Mouse (Mus musculus) frontal cortex, adult (tissue): Measurements from ENCODE around the gene Kcna5.

ENCODE experiments used
- ATAC-seq: cut with Nextera tagmentation; 2 replicates; pipeline ENCODE4 v1.9.2; 2017; ENCODE audit warnings: mild to moderate bottlenecking, moderate library complexity, mixed read lengths; ENCODE audit not compliant: low TSS enrichment

Gene Kcna5

DNA sequence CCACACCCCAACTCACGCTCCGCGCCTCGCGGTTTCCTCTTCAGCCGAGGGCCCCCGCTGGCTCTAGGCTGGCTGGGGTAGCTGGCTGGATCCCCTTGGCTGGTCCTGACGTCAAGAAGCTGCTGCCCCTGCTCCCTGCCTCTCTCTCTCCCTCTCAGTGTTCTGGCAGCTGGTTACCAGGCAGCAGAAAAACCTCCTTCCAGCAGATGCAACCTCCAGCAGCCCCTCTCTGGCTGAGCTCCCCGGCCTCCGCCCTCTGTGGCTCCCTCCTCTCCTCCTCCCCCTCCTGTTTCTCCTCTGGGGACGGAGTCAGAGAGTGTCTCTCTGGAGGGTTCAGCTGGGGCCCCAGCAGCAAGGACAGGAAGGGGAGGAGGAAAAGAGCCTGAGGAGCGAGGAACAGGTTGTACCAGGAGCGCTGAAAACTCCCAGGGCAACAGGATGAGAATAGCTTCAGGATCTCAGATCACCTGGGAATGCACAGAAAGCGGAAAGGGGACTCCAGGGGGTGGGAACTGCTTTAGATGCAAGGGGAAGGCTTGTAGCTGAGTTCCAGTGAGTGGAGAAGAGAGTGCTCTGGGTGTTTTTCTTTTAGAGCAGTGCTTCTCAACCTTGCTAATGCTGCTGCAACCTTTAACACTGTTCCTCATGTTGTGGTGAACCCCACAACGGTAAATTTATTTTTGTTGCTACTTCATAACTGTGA is at the start of gene Kcna5:
TSS of gene Kcna5 (minus strand) at position 205 of the 703 bp plus-strand sequence.
- ATAC-seq: peak; percentile 51; the same call in 1 of the 2 replicates

DNA sequence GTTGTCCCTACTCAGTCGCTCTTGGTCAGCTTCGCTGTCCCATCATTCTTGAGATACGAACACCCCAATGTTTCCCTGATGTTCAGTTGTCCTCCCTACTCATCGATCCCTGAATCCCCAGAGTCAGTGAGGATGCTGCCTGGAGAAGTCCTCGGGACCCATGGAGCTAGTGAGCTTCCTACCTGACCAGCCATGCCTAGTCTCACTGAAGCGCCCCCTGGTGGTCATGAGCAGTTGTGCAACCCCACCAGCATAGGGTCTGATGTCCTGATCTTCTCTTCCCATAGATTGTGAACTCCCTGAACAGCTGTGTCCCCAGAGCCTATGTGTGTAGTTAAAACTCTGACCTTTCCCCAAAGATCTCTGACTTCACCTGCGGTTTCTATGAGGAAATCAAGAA is 47.9 kb upstream of the Kcna5 start:
- no peak for ATAC-seq

DNA sequence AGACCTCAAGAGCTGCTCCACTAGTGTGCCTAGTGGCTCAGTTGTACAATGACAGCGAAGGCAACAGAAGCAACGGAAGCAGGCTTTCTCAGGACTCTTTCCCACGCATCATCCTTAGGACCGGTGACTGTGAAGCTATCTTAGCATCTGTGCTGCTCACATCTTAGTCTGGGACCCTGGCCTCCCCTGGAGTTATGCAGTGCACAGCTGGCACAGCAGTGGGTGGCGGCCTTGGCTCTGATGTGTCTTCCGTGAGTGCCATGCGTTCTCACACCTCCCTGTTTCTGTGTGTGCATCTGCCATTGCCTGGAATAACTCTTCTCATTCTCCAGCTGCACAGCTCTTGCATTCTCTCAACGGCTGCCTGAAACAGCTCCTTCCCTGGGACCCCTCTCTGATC is 46.4 kb upstream of the Kcna5 start:
- ATAC-seq: peak; percentile 67

DNA sequence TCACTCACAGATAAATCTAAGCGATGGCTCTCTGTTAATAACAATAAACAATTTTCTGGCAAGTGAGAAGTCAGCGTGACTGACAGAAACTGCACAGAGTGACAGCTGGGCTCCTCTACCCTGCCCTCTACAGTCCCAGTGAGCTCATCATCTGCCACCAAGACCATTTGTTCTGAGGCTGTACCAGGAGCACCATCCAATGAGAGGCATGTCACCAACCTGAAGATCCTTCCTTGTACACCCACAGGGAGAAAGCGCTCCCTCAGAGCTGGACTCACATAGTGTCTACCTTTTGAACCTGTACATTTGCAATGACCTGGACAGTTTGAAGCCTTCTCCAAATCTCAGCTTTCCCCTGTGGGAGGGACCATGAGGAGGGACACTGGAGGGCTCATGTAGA is 45.4 kb upstream of the Kcna5 start:
- no peak for ATAC-seq

DNA sequence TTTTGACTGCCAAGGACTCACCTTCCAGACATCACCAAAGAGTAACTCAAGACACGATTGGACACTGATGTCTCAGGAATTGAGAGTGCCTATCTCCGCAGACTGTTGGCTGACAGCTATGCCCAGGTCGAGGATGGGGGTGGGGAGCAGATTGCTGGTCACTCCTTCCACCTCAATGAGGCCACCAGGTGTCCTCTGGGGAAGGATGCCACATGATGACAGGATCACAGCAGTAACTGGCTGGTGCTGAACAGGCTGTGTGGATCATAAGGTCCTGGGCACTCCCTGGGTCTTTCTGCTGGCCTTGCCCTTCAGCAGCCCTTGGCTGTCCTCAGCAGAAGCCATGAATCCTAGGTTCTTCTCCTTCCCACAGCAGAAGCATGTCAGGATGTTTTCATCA is 42.2 kb upstream of the Kcna5 start:
- no peak for ATAC-seq

DNA sequence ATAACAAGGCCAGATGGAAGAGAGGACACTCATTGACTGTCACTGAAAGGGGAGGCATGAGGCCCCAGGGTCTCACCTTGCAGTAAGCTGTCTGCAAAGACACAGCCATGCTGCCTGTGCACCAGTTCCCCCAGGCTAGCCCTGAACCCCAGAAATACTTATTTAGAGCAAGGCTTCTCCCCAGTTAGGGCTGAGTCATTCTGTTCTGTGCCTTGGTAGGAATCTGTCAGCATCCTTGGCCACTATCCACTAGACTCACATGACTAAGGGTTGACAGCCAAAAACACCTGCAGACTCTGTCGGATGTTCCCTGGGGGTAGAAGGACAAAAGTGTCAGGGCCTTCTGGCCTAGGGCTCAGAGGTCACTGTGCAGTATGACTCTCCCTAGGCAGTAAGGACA is 41.4 kb upstream of the Kcna5 start:
- ATAC-seq: peak; percentile 54

DNA sequence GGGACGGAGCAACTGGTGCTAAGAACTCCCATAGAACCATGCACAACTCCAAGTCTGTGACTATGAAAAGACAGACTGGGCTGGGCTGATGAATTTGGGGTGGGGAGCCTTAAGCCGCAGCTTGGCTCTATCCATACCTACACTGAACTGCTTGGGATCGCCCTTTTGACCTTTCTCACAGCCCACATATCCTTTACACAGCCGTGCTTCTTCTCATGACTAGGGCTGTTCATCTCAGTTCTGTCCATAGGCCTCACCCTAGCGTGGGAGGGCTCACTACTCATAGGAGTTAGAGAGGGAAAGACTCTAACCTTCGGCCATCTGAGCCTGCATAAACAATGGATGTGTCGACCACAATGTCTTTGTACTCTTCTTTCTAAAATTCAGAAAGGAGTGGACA is 39.6 kb upstream of the Kcna5 start:
- no peak for ATAC-seq

DNA sequence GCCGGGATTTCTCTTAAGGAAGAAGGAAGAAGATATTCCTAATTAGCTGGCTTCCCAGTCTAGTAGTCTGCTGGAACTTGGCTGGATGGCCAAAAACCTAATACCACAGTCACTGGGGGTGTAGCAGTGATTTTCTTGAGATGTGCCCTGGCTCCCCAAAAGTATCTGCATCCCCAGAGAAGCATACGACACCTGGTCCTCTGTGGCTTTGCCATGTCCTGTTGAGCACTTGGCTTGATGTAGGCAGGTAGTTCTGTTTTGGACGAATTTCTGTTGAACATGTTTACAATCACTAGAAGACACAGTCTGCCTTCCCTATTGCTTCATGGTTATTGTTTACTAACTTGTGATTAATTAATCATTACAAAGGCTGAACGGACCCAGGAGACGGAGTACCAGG is 37.8 kb upstream of the Kcna5 start:
- ATAC-seq: no peak

DNA sequence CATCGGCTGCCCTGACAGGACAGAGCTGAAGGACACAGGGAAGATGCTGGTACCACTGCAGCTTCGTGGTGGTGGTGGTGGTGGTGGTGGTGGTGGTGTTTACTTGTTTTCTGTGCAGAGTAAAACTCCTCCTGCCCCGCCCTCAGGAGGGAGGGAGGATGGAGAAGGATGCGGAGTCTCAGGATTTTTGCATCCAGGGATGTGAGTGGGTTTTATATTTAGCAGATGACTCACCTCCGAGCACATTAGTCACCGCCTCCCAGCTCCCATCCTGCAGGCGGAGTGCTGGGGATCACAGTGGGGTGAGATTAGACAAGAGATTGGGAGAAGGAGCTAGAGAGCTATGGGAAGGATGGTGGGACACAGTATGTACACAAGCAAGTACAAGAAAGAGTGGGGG is 34.6 kb upstream of the Kcna5 start:
- ATAC-seq: peak; percentile 91

DNA sequence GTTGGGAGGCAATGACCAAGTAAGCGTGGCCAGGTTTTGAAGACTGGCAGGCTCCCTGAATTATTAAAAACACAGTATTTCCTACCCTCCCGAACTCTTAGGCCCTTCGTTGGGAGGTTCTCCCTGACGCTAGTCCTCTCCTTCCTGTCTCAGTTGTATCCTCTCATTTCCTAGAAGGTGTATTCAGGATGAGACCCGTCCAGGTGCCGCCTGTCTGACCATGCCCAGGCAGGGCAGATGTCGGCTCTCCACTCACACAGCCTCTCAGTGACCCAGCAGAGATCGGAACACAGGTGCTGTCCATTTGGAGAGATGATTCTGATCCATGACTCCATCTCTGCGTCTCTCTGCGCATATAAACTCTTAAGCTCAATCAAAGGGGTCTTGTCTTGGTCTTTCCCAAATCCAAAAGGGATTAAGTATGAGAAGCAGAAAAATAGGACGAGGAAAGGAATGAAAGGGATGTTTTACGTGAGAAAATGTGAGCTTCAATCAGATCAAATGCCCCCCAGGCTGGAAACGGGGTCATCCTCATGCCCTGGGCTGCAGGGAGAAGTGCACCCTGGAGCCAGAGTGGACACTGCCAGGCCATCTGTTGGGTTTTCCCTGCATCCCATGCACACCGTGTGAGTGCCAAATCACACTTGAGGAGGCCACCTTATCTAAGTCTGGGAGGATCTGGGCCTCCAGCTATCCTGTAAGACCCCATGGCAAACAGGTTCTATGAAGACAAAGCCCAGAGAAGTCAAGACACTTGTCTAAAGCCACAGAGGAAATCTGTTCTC is 33.0 kb upstream of the Kcna5 start:
- no peak for ATAC-seq

DNA sequence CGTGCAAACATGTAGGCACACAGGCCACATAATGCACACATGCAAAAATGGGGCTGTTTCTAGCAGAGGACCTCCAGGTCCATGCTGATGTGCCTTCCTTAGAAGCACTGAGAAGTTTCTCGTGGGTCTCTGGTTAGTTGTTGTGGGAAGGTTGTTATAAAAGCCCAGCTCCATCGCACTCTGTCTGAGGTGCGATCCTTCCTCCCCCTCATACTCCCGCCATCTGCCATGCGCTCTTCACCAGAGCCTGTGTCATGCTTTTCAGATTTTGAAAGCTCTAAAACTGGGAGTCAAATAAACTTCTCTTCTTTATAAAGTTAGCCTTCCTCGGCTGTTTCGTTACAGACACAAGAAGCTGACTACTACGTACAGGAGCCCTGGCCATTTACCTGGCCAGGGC is 32.1 kb upstream of the Kcna5 start:
- ATAC-seq: peak; percentile 34

DNA sequence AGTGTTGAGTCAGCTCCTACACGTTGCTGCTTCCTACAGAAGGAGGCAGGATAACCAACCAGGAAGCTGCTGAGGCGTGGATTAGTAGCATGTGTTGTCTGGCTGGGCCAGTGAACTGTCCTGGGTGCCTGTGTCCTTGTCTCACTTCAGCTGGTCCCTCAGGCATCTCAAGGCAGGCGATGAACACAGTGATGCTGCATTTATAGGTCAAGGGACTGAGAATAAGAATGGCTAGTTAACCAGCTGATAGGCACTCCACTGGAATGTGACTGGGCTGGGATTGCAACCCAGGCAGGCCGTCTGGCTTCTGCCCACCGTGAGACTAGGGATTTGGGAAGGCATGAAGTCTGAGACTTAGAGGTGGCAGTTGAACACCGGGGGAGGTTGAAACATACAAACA is 29.2 kb upstream of the Kcna5 start:
- peak; percentile 13; the same call in 1 of the 2 replicates for ATAC-seq

DNA sequence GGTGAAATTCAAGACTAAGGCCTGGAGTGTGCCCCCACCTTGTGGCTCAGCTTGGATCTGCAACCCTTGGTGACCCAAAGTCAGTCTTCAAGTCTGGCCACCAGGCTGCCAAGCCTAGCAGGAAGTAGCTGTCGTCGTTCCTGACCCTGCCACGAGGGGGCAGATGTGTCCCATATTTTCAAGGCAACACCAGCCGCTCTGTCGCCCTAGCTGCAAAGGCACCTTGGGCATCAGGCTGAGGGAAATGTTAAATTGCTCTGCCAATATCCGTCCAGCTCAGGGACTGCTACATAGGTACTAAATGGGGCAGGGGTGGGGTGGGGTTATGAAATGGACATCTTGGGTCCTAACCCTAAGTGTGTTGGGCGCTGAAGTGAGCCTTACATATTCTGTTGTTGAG is 28.7 kb upstream of the Kcna5 start:
- ATAC-seq: peak; percentile 54

DNA sequence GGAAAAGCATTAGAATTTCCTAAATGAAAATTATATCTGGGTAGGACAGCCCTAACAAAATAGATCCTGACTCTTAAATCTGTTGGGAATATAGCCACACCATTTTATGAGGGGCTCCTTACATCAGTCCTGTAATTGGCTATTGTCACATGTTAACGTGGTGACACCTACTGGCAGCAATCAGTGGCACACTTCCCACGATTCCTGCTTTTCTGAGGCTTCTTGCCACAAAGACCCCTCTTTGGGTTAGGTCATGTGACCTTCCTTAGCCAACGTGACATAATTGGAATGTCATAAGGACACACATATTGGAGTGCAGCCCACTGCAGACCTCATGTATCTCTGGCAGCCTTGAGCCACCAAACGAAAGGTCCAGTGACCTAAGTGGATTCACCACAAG is 26.5 kb upstream of the Kcna5 start:
- ATAC-seq: no peak

DNA sequence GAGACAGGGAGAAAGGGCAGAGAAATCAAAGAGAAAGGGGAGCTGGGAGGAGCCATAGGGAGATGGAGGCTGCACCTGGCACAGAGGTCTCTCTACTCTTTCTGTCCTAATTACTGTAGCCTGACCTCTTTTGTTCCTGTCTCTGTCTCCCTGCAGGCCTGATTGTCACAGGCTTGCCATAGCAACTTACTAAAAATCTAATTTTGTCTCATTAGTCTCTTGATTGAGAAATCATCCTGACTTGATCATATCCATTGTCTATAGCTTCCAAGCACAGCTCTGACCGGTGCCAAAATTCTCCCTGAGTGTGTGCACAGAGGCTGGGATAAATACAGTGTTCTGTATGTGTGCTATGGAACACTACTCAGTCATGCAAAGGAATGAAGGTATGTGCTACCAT is 25.5 kb upstream of the Kcna5 start:
- no peak for ATAC-seq

DNA sequence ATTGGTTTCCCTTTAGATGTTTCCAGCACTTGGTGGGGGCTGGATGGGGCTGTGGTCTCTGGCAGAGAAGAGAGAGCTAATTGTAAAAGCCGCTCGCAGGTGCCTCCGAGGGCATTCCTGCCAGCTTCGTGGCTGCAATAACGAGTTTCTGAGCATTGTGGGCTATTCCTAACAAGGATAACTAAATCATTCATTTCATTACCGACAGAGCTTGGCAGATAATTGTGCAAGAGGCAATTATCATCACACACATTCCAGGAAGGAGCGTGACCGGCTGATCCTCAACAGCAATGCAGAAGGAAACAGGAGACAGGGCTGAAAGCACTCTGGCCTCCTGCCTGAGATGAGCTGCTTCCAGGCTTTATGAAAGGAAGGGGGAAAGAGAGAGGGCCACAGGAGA is 24.8 kb upstream of the Kcna5 start:
- ATAC-seq: no peak

DNA sequence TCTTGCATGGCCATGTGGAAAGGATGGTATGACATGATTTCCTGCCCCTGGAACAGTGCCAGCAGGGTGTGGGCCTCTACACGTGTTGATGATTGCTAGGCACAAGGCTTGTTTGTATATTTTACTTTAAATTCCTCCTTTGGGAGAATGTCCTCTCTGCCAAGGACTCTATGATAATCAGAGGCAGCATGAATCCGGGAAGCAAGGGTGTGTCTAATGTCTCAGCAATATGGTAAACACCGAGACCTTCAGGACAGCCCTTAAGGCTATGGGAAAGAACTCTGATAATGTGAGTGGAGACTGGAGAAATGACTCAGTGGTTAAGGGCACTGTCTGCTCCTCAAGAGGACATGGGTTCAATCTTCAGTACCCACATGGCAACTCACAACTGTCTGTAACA is 23.1 kb upstream of the Kcna5 start:
- no peak for ATAC-seq

DNA sequence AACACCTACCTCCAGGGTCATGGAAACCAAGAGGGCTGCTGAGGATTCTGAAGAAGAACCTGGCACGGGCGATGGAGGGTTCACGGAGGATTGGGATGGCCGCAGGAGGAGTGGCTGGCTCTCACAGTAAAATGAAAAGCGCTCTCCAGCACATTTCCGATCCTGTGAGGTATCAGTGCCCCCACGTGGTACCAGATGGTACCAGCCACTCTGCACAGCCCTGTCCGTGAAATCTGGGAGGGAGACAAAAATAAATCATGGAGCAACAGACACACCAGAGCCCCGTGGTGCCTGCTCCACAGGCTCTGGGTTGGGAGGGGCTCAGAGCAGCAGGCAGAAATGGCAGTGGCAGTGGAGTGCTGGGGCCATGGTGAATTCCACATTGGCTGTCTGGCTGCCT is 18.6 kb upstream of the Kcna5 start:
- peak; percentile 86 for ATAC-seq

DNA sequence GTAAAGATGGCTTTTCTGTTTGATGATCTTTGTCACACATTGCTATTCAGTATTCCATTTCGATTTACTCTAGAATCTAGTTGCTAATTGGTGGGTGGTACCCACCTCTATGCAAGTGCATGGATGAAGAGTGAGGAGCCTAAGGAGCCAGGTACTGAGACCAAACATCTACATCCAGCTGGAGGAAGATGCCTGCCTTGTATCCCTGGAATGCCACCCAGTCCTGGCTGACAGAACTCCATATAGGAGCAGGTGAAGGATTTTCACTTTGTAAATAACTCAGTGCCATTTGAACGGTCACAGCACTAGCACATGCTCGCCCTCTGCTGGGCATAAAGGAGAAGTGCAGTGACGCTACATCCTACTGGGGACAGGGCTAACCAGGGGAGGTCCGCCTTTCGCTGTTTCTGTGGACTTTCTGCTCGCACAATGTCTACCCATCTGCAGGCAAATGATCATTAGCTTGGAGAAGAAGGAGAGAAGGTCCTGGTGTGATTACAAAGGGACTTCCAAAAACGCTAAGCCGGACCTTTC is 16.7 kb upstream of the Kcna5 start:
- ATAC-seq: peak; percentile 58

DNA sequence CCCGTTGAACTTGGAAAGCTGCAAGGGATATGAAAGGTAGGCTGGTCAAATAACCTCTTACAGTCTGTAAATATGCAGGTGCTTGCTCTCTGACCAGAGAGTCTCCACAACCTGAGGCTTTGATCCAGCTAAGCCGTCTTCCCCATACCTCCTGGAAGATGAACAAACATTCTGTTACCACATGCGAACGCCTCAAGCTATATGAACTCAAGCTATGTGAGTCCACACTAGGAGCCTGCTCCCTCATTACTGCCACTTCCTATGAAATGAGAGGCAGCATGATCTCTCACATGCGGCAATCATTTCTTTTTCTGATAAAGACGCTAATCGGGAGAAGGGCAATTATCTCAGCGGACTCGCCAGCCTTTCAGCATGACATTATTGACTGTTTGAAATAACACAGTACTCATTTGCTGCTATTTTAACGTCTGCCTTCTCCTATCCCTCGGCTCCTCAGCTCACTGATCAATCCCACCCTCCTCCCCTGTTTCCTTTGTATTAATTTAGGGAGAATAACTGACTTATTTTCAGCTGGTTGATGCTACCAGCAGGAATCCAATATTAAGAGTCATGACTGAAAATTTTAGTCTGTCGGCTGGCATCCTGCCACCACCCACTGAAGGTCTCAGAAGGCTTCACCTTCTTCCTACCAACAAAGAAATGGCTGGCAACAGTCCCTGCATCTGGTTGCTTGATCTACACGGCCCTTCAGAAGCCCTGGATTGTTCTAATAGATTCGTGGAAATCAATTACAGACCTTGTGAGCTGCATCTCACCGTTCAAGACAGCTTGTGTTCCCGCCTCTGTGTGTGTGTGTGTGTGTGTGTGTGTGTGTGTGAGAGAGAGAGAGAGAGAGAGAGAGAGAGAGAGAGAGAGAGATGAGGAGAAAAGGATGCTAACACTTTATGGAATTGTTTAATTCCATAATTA is 9.2 kb upstream of the Kcna5 start:
- no peak for ATAC-seq

DNA sequence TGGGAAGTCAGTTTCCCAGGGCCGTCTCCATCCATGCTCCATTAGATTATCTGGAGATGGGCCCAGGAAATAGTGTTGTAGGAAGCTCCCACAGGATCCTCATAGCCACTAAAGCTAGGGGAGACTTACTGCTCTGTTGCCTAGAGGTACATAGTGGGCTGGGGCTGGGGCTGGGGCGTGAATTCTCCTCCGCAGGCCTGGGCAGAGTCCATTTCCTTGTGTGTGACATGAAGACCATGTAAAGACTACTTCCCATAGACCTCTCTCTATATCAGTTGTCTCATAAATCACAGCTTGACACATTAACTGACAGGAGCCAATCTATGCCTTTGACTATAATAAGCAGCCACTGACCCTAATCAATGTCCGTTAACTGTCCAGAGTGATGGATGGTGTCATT is 7.5 kb upstream of the Kcna5 start:
- ATAC-seq: no peak

DNA sequence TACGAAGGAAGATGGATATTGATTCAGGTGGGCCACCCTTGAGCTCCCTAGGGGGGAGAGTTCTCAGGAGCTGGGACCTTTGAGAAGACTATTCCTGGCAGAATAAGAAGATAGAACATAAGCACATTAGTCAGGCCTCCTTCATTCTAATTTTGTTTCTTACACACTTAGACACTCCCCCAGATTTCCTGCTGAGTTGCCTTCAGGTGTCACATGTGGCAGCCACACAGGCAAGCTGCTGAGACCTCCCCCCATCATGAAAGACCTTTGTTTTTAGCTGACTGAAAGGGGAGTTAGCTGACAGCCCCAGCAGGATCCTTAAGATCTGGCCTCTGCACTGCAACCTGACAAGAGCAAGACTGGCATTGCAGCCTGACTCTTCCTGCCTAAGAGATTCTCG is 2.3 kb upstream of the Kcna5 start:
- peak; percentile 39; the same call in 1 of the 2 replicates for ATAC-seq
